ENCODE assay signal across 24 mouse cellular contexts in the genomic region with DNA sequence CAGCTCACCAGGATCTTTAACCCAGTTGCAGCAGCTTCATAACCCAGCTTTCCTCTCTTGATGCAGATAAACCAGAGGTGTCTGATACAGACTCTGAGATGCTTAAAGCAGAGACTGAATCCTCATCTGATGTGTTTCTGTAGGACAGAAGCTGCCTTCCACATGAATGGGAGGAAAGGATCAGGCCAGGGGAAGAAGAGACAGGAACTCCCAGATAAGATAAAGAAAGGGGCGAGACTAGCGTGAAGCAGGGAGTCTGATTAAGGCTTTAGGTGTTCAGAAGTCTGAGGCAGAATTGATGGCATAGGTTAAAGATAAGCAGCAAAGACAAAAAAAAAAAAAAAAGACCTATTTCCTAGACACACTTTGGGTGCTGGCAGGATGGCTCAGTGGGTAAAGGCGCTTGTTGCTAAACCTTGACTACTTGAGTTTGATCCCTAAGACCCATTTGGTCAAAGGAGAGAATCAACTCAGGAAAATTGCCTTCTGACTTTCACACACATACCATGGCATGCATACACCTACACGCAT.
"Had no signal": no experiment of that assay in that cellular context is flagged by ENCODE, and none has a peak within 500 bp of the region (broad histone marks: within the 10 kb centered on the region; RNA-seq: fewer than 3 reads in every experiment).

No protein-coding gene starts in this region.

- H3K9ac ChIP-seq: embryonic facial prominence, embryonic 12.5 days; embryonic facial prominence, embryonic 13.5 days; embryonic facial prominence, embryonic 15.5 days; forebrain, embryonic 12.5 days; forebrain, embryonic 13.5 days; forebrain, embryonic 15.5 days; forebrain, postnatal 0 days had no signal

- DNase-seq: cerebellum, adult 9-11 months; cerebellum, postnatal 10 days; cerebellum, postnatal 14 days; cerebellum, postnatal 25 days; cerebellum, postnatal 36 days; embryo, embryonic 11 days; forebrain, postnatal 0 days; gastrocnemius, adult 2 months; gastrocnemius, postnatal 10 days; gastrocnemius, postnatal 14 days; gastrocnemius, postnatal 25 days; gastrocnemius, postnatal 36 days; heart, adult 18-20 months had no signal

- H3K27ac ChIP-seq: embryonic facial prominence, embryonic 10.5 days; embryonic facial prominence, embryonic 12.5 days; embryonic facial prominence, embryonic 13.5 days; embryonic facial prominence, embryonic 15.5 days; forebrain, embryonic 10.5 days; forebrain, embryonic 12.5 days; forebrain, embryonic 13.5 days; forebrain, embryonic 15.5 days; gastrocnemius, adult 2 months; heart, adult 2 months; heart, embryonic 10.5 days had no signal

- H3K36me3 ChIP-seq: embryonic facial prominence, embryonic 10.5 days; embryonic facial prominence, embryonic 12.5 days; embryonic facial prominence, embryonic 13.5 days; embryonic facial prominence, embryonic 15.5 days; forebrain, embryonic 10.5 days; forebrain, embryonic 12.5 days; forebrain, embryonic 15.5 days; heart, embryonic 10.5 days had no signal

- H3K27me3 ChIP-seq: embryonic facial prominence, embryonic 12.5 days; embryonic facial prominence, embryonic 15.5 days had no signal

- H3K9me3 ChIP-seq: embryonic facial prominence, embryonic 10.5 days; embryonic facial prominence, embryonic 12.5 days; embryonic facial prominence, embryonic 13.5 days; embryonic facial prominence, embryonic 15.5 days; forebrain, embryonic 10.5 days; forebrain, embryonic 12.5 days; forebrain, embryonic 13.5 days; forebrain, embryonic 15.5 days; heart, embryonic 10.5 days had no signal

- H3K4me3 ChIP-seq: embryonic facial prominence, embryonic 10.5 days; embryonic facial prominence, embryonic 12.5 days; embryonic facial prominence, embryonic 13.5 days; embryonic facial prominence, embryonic 15.5 days; erythroblast, embryonic 14.5 days; forebrain, embryonic 10.5 days; forebrain, embryonic 12.5 days; forebrain, embryonic 13.5 days; forebrain, embryonic 15.5 days; gastrocnemius, adult 2 months; heart, adult 2 months; heart, embryonic 10.5 days had no signal
